Mouse (Mus musculus): ENCODE results near the gene Rara. TPM values are rescaled to one million over a fixed set of nuclear protein-coding genes. Genes with fewer than 3 reads are reported as not detected.

Rara gene
- total RNA-seq, 2 experiments from 2014 or later: 10.5 to 11.6 TPM

GRCm38 (mm10) chr11:98949242-98949957 is 21.8 kb downstream of the Rara start:
- no peak for DNase-seq (ENCODE audit: low spot score in 2 of 2)
- intact Hi-C loops (cut with DNase I): no loop called here

GRCm38 (mm10) chr11:98949958-98950460 is 22.4 kb downstream of the Rara start:
- intact Hi-C loops (cut with DNase I): no loop called here
- no peak for DNase-seq (ENCODE audit: low spot score in 2 of 2)

- no peak for DNase-seq (ENCODE audit: low spot score in 2 of 2)
- intact Hi-C loops (cut with DNase I): no loop called here
Observed at GRCm38 (mm10) chr11:98950484-98950883, 22.9 kb downstream of the Rara start.

DNA sequence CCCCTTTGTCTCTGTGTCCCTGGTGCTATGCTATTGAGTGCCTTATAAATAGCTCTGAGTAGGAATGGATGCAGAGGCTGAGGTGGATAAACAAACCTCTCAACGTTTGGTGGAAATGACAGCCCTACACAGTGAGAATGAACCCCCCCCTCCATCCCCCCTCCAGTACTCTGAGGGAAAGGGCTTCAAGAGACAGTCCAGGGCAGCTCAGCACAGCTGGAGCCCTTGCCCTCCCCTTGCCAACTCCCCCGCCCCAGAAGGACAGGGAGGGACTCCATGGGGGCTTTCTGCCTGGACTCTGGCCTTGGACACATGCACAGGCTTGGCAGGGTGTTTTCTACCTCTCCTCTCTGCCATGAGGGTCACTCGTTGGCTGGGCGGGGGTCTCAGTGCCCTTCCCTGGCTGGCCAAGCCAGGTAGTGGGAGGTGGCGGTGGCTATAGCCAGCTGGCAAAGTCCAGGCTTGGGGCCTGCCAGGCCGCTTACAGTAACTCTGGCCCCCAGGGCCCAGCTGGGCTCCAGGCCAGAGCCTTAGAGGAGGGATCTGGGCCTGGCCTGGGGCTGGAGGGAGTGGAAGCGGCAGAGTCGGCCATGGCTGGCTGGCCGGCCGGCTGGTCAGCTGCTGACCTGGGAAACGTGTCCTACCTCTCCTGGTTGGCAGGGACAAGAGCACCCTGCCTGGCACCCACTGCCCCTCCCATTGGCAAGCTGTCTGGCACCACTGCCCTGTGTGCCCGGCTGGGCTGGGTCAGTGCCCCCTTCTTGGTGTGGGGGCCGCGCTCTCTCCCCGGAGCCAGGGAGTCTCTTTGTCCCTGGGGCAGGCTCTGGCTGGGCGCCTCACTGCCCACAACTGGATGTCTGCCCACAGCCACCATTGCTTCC is 23.6 kb downstream of the Rara start:
- no peak for DNase-seq (ENCODE audit: low spot score in 2 of 2)

GRCm38 (mm10) chr11:98952111-98952510 is 24.5 kb downstream of the Rara start:
- no peak for DNase-seq (ENCODE audit: low spot score in 2 of 2)

More for the DNA sequence above, 23.6 kb downstream of the Rara start:
- intact Hi-C loops (cut with DNase I): no loop called here

DNA sequence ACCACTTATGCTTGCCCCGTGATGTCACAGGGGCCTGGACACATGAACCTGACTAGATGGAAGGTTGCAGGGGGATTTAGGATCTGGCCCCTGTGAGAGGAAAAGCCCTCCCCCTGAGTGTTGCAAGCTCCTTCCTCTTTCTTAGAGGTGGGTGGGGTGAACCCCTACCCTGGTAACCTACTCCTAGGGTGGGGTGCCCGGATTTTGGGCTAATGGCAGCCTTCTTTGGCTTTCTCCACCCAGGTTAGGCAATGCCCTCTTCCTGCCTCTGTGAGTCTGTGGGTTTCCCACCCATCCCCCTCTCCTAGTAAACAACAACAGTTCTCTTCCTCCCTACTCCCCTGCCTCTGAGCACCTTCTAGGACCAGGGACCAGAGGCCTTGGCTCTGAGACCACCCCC is 25.1 kb downstream of the Rara start:
- intact Hi-C loops (cut with DNase I): no loop called here
- DNase-seq (ENCODE audit: low spot score in 2 of 2): no peak

More at GRCm38 (mm10) chr11:98952111-98952510, 24.5 kb downstream of the Rara start:
- intact Hi-C loops (cut with DNase I): no loop called here

DNA sequence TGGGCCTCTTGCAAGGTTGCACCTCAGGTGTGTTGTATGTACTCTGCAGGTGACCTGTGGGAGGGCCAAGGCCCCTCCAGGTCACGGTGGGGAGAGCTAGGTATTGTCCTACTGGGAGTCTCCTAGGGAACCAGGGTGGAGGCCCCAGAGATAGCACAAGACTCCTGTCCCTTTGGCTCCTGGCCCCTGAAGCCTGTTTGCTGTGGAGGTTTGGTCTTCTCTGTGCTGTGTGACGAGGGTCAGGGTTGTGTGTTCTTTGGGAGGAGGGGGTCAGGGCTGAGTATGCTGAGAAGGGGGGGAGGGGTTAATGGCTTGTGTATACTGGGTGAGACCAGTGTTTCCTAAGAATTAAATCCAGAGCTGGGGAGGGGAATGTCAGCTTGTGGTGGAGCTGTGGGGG is 25.7 kb downstream of the Rara start:
- intact Hi-C loops (cut with DNase I): no loop called here
- no peak for DNase-seq (ENCODE audit: low spot score in 2 of 2)

GRCm38 (mm10) chr11:98953835-98954320 is 26.3 kb downstream of the Rara start:
- DNase-seq (ENCODE audit: low spot score in 2 of 2): no peak
- intact Hi-C loops (cut with DNase I): no loop called here

- intact Hi-C loops (cut with DNase I): no loop called here
- peak in 1 of 2 experiments; percentile 62 for DNase-seq (ENCODE audit: low spot score in 2 of 2)
Observed at GRCm38 (mm10) chr11:98954373-98954772, 26.8 kb downstream of the Rara start.

DNA sequence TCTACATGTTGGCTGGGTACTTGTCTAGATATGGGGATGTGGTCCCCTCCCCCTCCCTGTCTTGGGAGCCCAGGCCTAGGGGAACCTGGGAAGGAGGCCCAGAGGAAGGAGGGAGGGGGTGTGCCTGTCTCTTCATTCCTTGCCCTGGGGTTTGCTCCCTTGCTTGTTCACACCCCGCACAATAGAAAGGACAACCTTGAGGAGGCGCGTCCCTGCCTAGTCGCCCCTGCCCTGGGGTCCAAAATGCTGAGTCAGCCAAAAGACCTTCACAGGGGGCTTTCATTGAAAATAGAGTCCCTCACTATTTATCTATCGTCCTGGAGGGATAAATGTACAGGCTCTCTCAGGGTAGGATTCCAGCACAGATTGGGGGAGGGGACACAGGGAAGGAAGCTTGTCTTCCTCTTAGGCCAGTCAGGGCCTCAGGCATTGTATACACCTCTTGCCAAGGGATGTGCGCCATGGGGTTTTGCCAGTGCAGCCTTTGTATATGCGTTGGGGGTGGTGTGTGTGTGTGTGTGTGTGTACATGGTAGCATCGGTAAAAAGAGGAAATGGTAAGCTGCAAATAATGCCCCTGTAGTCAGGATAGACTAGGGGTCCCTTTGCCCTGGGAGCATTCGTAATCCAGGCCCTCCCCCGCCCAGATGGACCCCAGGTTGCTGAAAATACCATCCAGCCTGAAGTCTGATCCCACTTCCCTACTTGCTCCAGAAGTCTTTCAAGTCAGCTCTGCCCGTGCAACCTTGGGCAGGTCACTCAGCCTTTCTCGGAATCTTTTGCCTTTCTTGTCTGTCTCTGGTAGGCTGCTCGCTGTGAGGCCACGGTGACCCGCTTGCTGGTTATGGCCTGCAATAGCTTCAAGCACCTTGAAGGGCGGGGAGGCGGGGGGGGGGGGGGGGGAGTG is 27.4 kb downstream of the Rara start:
- DNase-seq (ENCODE audit: low spot score in 2 of 2): no peak
- intact Hi-C loops (cut with DNase I): no loop called here

GRCm38 (mm10) chr11:98955707-98956235 is 28.2 kb downstream of the Rara start:
- intact Hi-C loops (cut with DNase I): no loop called here
- no peak for DNase-seq (ENCODE audit: low spot score in 2 of 2)

- no peak for DNase-seq (ENCODE audit: low spot score in 2 of 2)
- intact Hi-C loops (cut with DNase I): no loop called here
Observed at GRCm38 (mm10) chr11:98956340-98956739, 28.7 kb downstream of the Rara start.

GRCm38 (mm10) chr11:98959437-98960312 is 32.1 kb downstream of the Rara start:
- peak; percentile 70 to 78 for DNase-seq (ENCODE audit: low spot score in 2 of 2)
- intact Hi-C loops (cut with DNase I): no loop called here

GRCm38 (mm10) chr11:98960313-98960906 is 32.8 kb downstream of the Rara start:
- intact Hi-C loops (cut with DNase I): no loop called here
- no peak for DNase-seq (ENCODE audit: low spot score in 2 of 2)

DNA sequence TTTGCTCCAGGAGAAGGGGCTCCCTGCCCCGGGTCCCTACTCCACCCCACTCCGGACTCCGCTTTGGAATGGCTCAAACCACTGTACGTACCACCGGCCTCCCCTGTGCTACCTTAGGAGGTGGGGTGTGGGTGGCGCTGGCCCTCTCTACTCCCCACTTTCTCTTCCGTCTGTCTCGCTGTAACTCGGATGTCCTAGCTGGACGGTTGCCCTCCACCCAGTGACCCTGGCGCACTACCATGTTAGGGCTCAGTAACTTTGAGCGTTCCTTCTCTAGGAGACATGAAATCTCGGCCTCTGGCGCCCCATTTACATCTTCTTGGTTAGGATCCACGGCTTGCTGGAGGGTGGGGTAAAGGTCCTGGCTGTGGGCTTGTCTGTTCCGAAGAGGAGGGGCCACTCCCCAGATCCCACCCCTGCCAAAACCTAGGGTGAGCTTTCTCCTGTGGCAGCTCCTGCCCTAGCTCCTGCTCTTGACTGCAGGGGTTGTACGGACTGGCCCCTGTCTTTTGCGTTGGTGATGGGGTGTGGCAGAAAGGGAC is 33.5 kb downstream of the Rara start:
- intact Hi-C loops (cut with DNase I): no loop called here
- no peak for DNase-seq (ENCODE audit: low spot score in 2 of 2)

DNA sequence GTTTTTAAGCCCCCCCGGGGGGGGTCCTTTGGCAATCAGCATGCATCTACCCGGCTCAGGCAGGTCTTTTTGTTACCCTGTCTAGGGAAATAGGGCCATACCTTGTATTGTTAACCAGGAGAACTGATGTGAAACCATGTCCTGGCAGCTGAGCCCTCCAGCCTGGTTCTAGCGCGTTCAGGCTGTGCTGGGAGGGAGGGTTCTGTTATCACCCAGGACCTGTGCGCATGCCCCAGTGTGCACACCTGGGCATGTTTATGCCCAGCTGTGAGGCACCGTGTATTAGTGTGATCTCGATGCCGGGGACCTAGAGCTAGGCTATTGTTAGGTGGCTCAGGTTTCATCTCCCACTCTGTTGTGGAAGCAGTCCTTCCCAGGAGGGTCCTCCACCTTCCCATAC is 34.1 kb downstream of the Rara start:
- intact Hi-C loops (cut with DNase I): no loop called here
- no peak for DNase-seq (ENCODE audit: low spot score in 2 of 2)

- intact Hi-C loops (cut with DNase I): no loop called here
- no peak for DNase-seq (ENCODE audit: low spot score in 2 of 2)
Observed at GRCm38 (mm10) chr11:98962421-98963095, 34.9 kb downstream of the Rara start.
